Comparison of ENCODE assay signal across 27 mouse cellular contexts in genomic region chr3:135515246-135515645, GRCm38 (mm10). TPM values are rescaled to one million over a fixed set of nuclear protein-coding genes. Genes with fewer than 3 reads are reported as not detected.
DNase-seq lines count a peak whose midpoint lies in the region; ATAC-seq and TF ChIP-seq lines count a peak whose summit lies in the region.
"Had no signal": no experiment of that assay in that cellular context is flagged by ENCODE, and none has a peak within 500 bp of the region (broad histone marks: within the 10 kb centered on the region; RNA-seq: fewer than 3 reads in every experiment).

No protein-coding gene starts in this region.

- intact Hi-C loops in heart, adult 2 months (cut with DNase I), result loop anchor here (5.0 kb wide), 1 partner anchor 67 kb away; no protein-coding TSS in a partner anchor

- H3K79me2 ChIP-seq in heart, adult 2 months (replicated peaks; ENCODE audit: control insufficient read depth, insufficient read depth, low read length), result no peaks in the 10 kb centered on the region

- TF ChIP-seq CTCF in heart, adult 2 months (IDR thresholded peaks at IDR 0.05), result no peak
- no peak for TF ChIP-seq CTCF in lung, postnatal 0 days (IDR thresholded peaks at IDR 0.05)

- H3K9me3 ChIP-seq in heart, embryonic 10.5 days, result no peaks in the 10 kb centered on the region
- no peaks in the 10 kb centered on the region for H3K9me3 ChIP-seq in heart, embryonic 15.5 days (replicated peaks)
- H3K9me3 ChIP-seq in lung, postnatal 0 days (ENCODE audit: low read length), result no peaks in the 10 kb centered on the region
- H3K9me3 ChIP-seq: intestine, embryonic 15.5 days; neural tube, embryonic 13.5 days had no signal

- H3K36me3 ChIP-seq in heart, embryonic 10.5 days, result peaks cover 18% of the 10 kb centered on the region; the same call in 1 of the 2 replicates
- H3K36me3 ChIP-seq in heart, adult 2 months (ENCODE audit: control insufficient read depth, insufficient read depth, low read length), result peaks cover 15% of the 10 kb centered on the region
- H3K36me3 ChIP-seq in heart, embryonic 15.5 days, result 0 out of 2 replicates have a peak, but pooled peaks cover 4% of the 10 kb centered on the region
- no peaks in the 10 kb centered on the region for H3K36me3 ChIP-seq in lung, postnatal 0 days (ENCODE audit: insufficient read depth, low read length)
- H3K36me3 ChIP-seq: intestine, embryonic 15.5 days; neural tube, embryonic 13.5 days had no signal

- no peak overlapping the region for H3K4me3 ChIP-seq in heart, embryonic 10.5 days
- no peak overlapping the region for H3K4me3 ChIP-seq in heart, adult 2 months
- H3K4me3 ChIP-seq in heart, embryonic 15.5 days, result no peak overlapping the region
- no peak overlapping the region for H3K4me3 ChIP-seq in lung, postnatal 0 days (ENCODE audit: low read depth, low read length)
- H3K4me3 ChIP-seq: erythroblast, embryonic 14.5 days; gastrocnemius, adult 2 months; intestine, embryonic 15.5 days; myocyte; neural tube, embryonic 13.5 days had no signal

- peaks cover 47% of the 10 kb centered on the region for H3K4me1 ChIP-seq in heart, embryonic 10.5 days
- H3K4me1 ChIP-seq in heart, adult 2 months (ENCODE audit: control insufficient read depth, insufficient read depth, low read length), result peaks cover 14% of the 10 kb centered on the region
- peaks cover 42% of the 10 kb centered on the region for H3K4me1 ChIP-seq in heart, embryonic 15.5 days (replicated peaks)
- 0 out of 2 replicates have a peak, but pooled peaks cover 3% of the 10 kb centered on the region for H3K4me1 ChIP-seq in lung, postnatal 0 days (ENCODE audit: insufficient read depth, low read depth, low read length)
- H3K4me1 ChIP-seq: intestine, embryonic 15.5 days had no signal

- DNase-seq in heart, embryonic 10.5 days (ENCODE audit: low spot score), result no peak
- DNase-seq in heart, adult 2 months, result no peak
- no peak for DNase-seq in heart, adult 11 months
- DNase-seq in CD4-positive helper T cell, adult 2 months (ENCODE audit: low read depth, low spot score), result peak; percentile 45
- DNase-seq in naive thymus-derived CD4-positive, alpha-beta T cell, adult 2 months (ENCODE audit: low read depth), result peak; percentile 60
- DNase-seq in left cerebral cortex, adult 18-20 months (ENCODE audit: low spot score in 2 of 2), result no peak
- no peak for DNase-seq in lung, postnatal 0 days (ENCODE audit: low spot score)
- DNase-seq: adrenal gland, postnatal 25 days; cerebellum, adult 11-12 months; cerebellum, postnatal 14 days; gastrocnemius, adult 2 months; gastrocnemius, postnatal 36 days; kidney, adult 9 months; kidney, postnatal 10 days; layer of hippocampus, adult 9-11 months; liver; lung, adult 2 months; lung, postnatal 14 days had no signal

- peak overlapping the region; percentile 80; the same call in 1 of the 2 replicates for H3K27ac ChIP-seq in heart, embryonic 10.5 days
- H3K27ac ChIP-seq in heart, adult 2 months, result no peak overlapping the region
- peak overlapping the region; percentile 91; the same call in 1 of the 2 replicates for H3K27ac ChIP-seq in heart, embryonic 15.5 days
- H3K27ac ChIP-seq in lung, postnatal 0 days (ENCODE audit: low read length), result no peak overlapping the region
- H3K27ac ChIP-seq: gastrocnemius, adult 2 months; intestine, embryonic 15.5 days; liver, embryonic 14.5 days; neural tube, embryonic 13.5 days had no signal

- H3K27me3 ChIP-seq in heart, embryonic 10.5 days (ENCODE audit: insufficient read depth, poor library complexity, severe bottlenecking), result no peaks in the 10 kb centered on the region
- no peaks in the 10 kb centered on the region for H3K27me3 ChIP-seq in heart, adult 2 months (ENCODE audit: control insufficient read depth, insufficient read depth, low read length)
- no peaks in the 10 kb centered on the region for H3K27me3 ChIP-seq in heart, embryonic 15.5 days
- H3K27me3 ChIP-seq in lung, postnatal 0 days (replicated peaks; ENCODE audit: insufficient read depth, low read length), result no peaks in the 10 kb centered on the region
- H3K27me3 ChIP-seq: intestine, embryonic 15.5 days; neural tube, embryonic 13.5 days had no signal

- 70% methylated on average over 5 of the region's 5 CpGs for WGBS in heart, embryonic 10.5 days
- 60% methylated on average over 5 of the region's 5 CpGs for WGBS in heart, adult 2 months
- 60% methylated on average over 5 of the region's 5 CpGs for WGBS in heart, embryonic 15.5 days
- 63% methylated on average over 5 of the region's 5 CpGs for WGBS in lung, postnatal 0 days

- TF ChIP-seq EP300 in heart, adult 2 months (IDR thresholded peaks at IDR 0.05; ENCODE audit: insufficient read depth, low read depth, low read length), result no peak
- no peak for TF ChIP-seq EP300 in lung, postnatal 0 days (IDR thresholded peaks at IDR 0.05)

- ATAC-seq in heart, embryonic 15.5 days (replicated peaks; ENCODE audit: insufficient number of reproducible peaks, insufficient read depth, low FRiP score, low read depth), result no peak
- no peak for ATAC-seq in lung, postnatal 0 days
- ATAC-seq: forebrain, embryonic 16.5 days; hindbrain, embryonic 16.5 days; intestine, embryonic 15.5 days had no signal

- H3K9ac ChIP-seq in heart, adult 2 months (ENCODE audit: low read depth, low read length), result no peak overlapping the region
- H3K9ac ChIP-seq in heart, embryonic 15.5 days, result no peak overlapping the region
- H3K9ac ChIP-seq in lung, postnatal 0 days (replicated peaks; ENCODE audit: low read depth), result no peak overlapping the region
- H3K9ac ChIP-seq: intestine, embryonic 15.5 days; liver, embryonic 14.5 days; neural tube, embryonic 13.5 days had no signal

- no peak for TF ChIP-seq POLR2A in heart, adult 2 months (IDR thresholded peaks at IDR 0.05; ENCODE audit: insufficient read depth, low read depth, low read length)

- no peak overlapping the region for H3K4me2 ChIP-seq in heart, embryonic 15.5 days
- H3K4me2 ChIP-seq in lung, postnatal 0 days (replicated peaks; ENCODE audit: low read depth, low read length), result no peak overlapping the region
- H3K4me2 ChIP-seq: intestine, embryonic 15.5 days; midbrain, embryonic 11.5 days; neural tube, embryonic 13.5 days had no signal

RNA-seq across cellular contexts. Expression of gene Manba, which starts 29.8 kb away (rescaled TPM):
- 17.3 and 31.0 TPM in 2 replicates for polyA plus RNA-seq in heart, embryonic 10.5 days (2016; fragmentation: Nextera tagmentation; extraction: Ambion mirVana)
- total RNA-seq in heart, adult 2 months (2021), result 10 to 100 TPM; 15.7 to 16.4 TPM
- 8.2 and 13.3 TPM in 2 replicates for polyA plus RNA-seq in heart, adult 2 months (2012; rRNA removed)
- polyA plus RNA-seq in heart, embryonic 15.5 days (2015; fragmentation: Nextera tagmentation; extraction: Ambion mirVana), result 33.3 and 35.2 TPM in 2 replicates
- total RNA-seq in left cerebral cortex, adult 18-20 months (2021), result 10 to 100 TPM in 1 of 2 experiments, 1 to 10 TPM in 1; 9.1 to 10.1 TPM
- polyA plus RNA-seq in lung, postnatal 0 days (2015; fragmentation: Nextera tagmentation; extraction: Ambion mirVana), result 9.2 and 9.9 TPM in 2 replicates
- polyA plus RNA-seq: erythroblast, embryonic 14.5 days had no signal

Comparison
In these comparisons a context has a peak if more than half of its experiments do, and no peak if none do; other contexts are left out.
1. H3K27ac ChIP-seq: peak in heart, embryonic 10.5 days (single experiment) and heart, embryonic 15.5 days (single experiment); none in heart, adult 2 months (single experiment) and lung, postnatal 0 days (single experiment).
2. DNase-seq: peak in CD4-positive helper T cell, adult 2 months (single experiment) and naive thymus-derived CD4-positive, alpha-beta T cell, adult 2 months (single experiment); none in heart, embryonic 10.5 days (single experiment), heart, adult 2 months (0 of 2), heart, adult 11 months (single experiment), left cerebral cortex, adult 18-20 months (0 of 2) and lung, postnatal 0 days (single experiment).